Mouse (Mus musculus) B cell, adult 2 months (primary cell): Measurements from ENCODE around the gene Ankmy1.

Experiments used
- DNase-seq, 2 experiments: peaks; one replicate each; pipeline ENCODE4 v3.0.0; 2022

The Ankmy1 gene

DNA sequence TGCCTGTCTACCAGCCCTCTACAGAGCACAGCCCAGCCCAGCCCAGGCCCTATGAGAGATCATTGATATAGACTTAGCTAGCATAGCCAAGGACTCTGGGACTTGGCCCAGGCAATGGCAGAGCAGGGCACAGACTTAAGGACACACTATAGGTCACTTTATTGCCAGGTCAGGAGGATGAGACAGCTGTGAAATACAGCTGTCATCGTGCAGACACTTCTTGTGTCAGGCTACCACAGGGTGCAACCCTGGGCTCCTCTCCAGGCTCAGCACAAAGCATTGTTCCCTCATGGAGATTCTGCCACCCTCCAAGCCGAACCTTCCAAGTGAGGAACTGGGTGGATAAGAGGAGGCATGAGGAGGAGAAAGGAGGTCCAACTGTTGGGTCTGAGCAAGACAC, 32.7 kb downstream of the Ankmy1 start:
- no peak for DNase-seq

DNA sequence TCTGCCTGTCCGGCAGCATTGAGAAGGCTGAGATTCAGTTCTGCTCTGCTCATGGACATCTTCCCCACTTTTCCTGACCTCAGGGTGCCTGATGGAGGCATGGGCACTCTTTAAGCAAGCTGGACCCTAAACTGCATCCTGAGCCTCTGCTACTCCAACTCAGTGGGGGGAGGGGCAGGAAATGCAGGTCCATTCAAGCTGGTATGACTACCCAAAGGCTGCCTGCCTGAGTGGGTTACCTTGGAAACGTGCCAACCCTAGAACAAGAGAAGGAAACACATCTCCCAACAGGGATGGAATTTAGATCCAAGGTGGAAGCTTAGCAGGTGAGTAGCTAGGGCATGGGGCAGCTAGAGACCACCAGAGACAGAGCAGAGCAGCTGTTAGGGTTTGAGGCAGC, 36.5 kb downstream of the Ankmy1 start:
- DNase-seq, result no peak

DNA sequence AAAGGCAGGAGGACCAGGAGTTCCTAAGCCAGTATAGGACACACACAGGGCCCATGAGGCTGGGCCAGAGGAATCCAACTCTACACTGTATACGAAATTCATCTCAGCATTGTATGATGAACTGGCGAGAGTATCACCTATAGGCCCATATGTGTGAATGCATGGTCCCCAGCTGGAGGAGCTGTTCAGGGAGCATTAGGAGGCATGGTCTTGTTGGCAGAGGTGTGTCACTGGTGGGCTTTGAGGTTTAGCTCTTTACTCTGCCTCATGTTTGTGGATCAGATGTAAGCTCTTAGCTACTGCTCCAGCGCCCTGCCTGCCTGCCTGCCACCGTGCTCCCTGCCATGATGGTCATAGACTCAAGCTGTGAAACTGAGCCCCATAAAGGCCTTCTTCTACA, 39.4 kb downstream of the Ankmy1 start:
- no peak for DNase-seq

DNA sequence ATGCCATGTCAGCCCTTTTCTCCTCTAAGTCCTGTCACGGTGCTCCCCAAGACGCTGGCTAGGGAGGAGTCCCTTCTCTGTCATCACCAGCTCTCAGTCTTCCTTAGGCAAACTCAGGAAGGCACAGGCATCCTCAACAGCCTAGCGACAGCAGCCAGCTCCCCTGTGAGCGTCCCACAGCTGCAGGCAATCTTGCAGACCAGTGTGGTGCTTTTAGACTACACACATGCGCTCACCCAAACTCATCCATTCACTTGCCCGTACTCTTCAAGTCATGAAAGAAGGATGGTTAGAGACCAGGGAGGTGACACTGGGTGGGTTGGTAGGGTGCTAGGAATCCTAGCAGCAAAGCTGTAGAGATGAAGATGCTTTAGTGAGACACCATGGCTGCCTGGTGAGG, 41.2 kb downstream of the Ankmy1 start:
- DNase-seq, result no peak

DNA sequence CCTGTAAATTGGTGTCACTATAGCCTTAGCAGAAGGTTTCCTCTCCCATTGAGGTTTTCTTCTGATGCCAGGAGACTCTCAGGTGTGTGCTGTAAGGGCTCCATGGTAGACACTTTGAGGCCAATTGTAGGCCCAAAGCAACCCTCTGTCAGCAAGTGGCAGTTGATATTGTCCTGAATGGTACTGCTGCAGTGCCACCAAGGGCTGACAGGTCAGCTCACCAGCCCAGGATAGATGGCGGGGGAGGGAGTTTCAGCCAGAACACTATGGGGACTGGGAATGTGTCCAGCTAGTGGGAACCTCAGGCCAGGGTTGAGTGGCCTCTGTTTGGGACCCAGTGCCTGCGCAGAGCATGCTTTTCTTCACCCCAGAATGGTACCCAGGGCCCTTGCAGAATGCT, 50.3 kb downstream of the Ankmy1 start:
- DNase-seq, result no peak

DNA sequence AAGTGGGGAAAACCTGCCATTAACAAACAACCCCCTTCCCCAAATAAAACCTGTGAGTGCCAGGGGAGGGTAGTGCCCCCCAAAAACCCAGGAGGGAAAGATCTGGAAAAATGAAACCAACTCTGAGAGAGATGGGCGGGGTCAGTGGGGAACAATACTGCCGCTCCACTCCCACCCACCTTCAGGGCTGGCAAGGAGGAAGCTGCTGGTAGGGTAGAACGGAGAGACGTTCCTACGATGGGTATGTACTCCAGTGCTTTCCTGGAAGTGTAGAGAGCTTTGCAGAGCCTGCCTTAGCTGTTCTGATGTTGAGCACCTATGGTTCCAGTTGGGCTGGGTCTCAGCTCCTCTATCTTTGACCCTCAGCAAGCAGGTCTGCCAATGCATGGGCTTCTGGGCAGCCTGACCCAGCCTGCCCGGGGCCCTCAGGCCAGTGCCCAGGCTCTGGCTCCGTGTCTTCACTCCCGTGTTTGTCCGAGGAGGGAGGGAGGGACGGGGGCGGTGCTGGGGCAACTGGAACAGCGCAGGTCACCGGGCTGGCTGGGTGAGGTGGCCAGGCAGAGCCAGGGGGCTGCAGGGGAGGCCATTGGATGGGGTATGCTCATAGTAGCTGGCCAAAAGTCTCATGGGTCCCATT, 52.6 kb downstream of the Ankmy1 start:
- no peak for DNase-seq

DNA sequence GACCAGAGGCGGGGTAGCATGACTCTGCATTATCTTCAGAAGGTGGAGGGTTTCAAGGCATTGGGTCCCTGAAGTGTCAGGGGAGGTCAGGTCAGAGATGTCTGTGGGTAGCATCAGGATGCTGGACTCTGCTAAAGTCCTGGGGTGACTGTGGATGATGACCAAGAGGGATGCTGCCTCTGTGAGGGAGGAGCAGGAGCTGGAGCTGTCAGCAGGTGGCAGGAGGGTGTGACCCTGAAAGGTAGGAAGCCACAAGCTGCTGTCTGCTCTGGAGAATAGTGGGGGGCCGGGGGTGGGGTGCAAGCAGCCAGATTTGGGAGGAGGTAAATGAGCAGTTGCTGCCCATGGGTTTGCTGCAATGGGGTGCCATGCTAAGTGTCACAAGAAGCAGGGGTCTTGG, 53.2 kb downstream of the Ankmy1 start:
- no peak for DNase-seq

DNA sequence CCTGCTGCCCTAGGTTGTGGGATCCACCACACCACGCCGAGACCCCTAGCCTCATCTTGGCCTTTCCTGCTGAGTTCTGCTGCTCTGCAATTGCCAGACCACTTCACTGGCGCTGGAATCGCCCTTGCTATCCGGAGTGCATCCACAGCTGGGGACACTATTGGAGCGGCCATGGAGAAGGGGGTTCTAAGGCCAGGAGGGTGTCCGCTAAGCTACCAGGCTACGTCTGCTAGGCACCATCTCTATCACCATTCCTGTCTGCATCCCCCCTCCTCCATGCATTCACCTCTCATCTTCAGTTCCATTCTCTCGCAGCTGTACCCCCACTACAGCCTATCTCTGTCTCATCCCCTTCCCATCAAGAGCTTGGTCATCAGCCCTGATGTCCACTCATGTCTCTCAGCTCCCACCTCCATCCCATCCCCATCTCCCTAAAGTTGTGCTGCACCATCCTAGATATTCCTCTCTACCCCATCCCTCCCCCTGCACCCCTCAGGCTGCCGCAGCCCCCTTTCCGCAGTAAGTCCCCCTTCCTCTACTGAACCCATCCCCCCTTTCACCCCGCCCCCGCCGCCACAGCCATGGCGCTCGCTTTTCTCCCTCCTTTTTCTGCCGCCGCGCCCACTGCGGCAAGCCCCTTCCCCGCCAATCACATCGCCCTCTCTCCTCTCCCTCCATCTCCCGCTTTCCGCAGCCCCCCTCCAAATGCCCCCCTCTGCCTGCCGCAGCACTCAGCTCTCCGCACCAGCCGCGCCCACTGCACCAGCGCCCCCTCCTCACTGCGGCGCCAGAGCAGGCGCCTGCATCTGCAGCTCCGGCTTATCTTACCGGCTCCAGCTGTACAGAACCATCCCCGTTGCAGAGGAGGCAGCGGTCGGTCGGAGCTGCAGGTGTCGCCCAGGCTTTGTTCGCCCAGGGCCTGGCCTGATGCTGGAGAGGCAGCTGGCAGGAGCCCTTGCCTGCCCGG, 54.5 kb downstream of the Ankmy1 start:
- DNase-seq, result no peak

DNA sequence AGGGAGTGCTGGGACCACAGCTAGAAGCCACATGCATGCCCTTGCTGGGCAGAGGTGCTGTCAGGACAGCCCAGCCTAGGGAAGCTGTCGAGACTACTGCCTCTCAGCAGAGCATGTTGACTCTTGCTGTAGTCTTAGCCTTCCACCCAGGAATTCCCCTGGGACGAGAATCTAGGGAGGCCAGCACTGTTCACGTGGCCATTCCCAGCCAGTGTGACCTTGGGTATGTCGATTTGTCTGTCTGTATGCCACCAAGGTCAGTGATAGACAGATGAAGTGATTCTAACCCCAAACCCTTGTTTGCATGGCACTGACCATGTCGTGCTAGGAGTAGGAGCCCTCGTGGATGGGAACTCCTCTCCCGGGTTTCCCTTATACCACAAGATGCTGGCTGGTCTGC, 56.8 kb downstream of the Ankmy1 start:
- no peak for DNase-seq

DNA sequence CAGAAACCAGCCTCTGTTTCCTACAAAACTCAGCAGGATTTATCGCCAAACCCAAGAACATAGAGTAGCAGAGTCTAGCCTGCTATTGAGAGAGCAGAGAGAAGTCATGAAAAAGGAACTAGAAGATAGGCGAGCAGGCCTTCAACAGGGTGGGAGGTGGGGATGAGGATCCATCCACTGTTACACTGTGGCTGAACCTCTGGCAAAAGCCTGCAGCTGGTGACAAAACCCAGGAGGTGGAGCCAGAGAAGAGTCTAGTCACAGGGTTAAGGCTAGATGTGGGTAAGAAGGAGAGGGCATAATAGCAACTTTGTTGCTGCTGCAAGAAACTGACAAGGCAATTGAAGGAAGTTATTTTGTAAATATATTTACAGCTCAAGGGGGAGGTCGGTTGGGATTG, 61.3 kb downstream of the Ankmy1 start:
- no peak for DNase-seq

DNA sequence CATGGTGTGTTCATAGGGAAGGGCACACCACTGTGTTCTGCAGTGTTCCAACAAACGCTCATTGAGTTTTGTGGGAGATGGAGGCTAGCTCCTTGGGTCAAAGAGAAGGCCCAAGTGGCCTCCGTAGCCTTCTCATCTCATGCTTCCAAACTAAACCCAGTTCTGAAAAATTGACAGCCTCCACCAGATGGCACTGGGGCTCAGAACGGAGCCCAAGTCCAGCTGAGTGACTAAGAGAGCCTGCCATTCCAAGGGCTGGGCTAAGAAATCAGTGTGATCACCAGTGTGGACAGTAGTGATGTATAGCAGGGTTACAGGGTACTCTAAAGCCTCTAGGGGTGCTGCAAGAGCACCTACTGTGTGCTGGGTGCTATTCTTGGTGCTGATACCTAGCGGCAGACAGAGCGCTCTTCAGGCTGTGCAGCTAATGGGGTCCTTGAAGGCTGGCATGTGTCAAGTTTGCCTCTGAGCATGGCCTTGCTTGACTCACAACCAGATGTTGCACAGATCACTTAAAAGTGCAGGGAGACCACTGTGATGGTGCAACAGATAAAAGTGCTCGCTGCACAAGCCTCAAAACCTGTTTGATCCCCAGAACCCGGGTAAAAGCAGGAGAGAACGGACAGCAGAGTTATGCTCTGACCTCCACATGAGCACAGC, 62.3 kb downstream of the Ankmy1 start:
- no peak for DNase-seq

DNA sequence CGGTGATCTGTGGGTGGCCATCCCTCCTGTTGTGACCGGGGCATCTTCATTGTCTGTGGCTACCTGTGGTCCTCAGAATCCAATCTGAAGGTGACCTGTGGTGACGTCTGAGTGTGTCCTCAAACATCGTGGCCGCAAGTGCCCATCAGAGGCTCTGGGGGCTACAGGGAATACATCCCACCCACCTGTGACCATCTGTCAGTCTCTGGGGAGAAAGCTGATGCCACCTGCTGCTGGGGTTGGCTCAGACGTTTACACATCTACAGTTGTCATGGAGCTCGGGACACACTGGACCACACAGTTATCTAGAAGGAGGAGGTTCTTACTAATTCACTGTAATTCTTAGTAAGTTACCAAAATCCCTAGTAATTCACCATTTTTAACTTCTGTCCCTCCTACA, 63.5 kb downstream of the Ankmy1 start:
- DNase-seq, result no peak

DNA sequence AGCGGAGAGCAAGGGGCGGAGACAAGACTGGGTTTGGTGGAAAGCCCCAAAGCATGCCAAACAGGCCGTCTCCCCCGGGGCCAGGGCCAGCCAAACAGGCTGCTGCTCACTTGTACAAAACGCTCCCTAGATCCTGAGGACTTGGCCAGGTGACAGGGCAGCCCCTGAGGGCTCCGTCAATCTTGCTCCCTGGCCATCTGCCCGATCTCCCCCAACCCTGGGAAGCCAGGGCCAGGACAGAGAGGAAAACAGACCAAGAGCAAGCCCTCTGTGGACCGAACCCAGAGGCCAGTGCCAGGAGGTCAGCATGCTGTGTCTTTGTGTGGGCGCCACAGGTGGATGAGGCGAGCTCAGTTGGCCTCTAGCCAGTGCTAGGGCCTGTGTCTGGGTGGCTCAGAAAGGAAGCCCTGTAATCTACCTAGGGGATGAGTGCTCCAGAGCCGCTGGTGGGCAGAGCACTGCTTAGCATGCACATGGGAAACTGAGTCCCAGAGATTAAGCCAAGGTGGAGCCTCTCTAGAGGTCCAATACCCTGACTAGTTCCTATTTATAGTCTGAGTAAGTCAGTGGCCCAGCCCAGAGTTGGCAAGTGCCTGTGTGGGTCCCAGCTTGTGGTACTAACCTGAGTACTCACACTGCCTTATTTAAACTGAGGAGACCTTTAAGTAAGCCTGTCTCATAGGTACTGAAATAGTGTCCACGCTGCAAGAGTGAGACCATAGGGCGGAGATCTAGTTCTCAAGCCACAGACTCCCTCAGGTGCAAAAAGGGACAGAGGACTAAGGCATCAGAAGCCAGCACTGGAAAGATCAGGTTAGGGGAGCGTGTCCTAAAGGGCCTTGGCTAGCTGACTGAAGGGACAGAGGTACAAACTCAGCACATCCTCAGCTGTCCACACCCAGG, 64.5 kb downstream of the Ankmy1 start:
- no peak for DNase-seq

DNA sequence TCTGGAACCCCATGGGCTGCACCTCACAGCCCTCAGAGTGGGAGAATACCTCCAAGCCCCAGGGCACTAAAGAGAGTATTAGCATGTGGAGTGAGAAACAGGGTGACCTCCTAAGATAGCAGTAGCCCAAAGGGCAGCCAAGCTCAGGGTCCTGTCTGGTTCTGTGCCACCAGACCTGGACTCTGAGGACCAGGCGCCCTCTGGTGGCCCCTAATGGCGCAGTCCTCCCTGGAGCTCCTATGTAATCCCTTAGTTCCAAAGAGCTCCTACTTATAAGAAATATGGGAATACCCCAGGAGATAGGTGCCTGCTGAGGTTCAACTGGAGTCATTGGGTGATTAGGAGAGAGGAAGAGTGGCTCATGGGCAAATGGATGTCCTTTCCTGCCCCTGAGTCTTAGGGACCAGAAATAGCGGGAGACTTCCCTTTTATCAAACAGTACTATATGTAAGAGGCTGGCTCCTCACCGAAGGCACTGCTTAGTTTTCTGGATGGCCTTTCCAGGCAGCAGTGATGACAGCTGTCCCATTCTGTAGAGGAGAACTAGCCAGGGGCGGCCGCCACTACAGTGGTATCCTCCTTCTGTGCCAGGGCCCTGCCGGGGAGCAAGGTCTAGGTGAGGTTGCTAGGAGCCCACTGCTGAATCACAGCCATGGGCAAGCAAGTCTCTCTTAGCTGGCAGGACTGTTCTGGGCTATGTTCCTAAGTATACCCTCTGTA, 68.6 kb downstream of the Ankmy1 start:
- DNase-seq, result peak; percentile 34 to 38

DNA sequence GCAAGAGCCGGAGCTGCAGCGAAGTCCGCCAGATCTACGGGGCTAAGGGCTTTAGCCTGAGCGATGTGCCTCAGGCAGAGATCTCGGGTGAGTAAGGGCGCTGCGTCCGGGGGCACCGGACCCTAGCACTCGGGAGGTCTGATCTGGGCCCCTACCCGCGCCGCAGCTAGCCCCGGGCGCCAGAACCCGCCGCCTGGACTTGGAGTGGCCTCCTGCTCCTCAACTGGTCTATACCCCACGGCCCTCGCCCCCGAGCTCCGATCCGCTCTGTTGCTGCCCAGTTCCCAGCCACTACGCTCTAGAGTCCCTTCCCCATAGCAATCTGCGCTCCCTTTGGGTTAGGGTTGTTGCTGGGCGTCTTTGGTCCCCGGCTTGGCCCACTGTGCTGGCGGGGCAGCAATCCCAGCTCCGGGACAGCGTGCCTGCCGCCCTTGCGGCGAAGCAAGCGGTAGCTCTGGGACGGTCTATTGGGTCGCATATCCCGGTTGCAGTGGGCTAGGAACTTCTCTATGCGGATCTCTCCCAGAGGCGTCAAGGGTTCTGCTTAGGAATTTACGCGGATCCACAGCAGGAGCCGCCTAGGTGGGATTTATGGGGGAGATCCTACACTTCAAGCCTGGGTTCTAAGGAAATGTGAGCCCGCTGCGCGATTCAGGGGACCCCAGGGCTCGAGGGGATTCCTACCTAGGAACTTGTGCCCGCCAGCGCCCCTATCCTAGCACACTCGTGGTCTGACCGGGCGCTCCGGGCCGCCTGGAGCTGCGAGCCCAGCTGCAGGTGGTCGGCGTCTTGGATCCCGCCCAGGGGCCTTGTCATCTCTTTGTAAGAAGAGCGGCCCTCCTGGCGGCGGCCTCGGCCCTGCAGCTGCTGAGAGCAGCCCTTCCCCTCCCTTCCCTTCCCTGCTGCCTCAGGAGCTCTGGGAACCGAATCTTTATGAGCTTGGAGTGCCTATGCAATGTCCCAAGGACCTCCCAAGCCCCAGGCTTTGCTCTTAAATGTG, 70.4 kb downstream of the Ankmy1 start:
- no peak for DNase-seq

DNA sequence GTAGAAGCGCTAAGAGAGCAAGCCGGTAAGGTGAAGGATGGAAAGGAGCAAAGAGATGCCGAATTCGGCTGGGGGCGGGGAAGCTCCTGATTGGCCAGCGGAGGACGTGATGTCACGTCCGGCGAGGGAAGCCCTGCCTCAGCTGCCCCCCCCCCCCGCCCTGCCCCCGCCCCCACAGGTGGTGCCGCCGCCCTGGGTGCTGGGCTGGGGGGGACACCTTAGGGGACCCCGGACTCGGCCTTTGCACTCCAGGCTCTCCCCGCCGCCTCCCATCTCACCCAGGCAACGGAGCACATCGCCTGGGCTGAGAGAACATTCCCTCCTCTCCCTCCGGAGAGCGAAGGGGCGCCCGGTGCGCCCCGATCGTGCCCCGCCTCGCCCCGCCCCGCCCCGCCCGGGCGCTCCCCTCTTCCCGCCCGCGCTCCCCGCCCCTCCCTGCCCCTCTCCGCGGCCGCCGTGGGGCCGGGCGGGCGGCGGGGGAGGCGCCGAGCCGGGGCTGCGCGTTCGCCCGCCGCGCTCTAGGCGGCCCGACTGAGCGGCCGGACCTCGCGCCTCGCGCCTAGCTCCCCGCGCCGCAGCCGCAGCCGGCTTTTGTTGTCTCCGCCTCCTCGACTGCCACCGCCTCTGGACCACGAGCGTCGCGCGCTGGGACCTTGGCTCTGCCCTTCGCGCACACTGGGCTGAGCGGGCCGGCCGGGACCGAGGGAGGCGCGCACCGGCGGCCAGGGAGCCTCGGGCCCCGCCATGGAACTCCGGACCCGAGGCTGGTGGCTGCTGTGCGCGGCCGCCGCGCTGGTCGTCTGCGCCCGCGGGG, 71.3 kb downstream of the Ankmy1 start, which contains the start of gene Gpc1:
Gene Gpc1, plus strand, starts transcription at position 458 of the 814 bp plus-strand sequence.
- peak; percentile 19 to 21 for DNase-seq

DNA sequence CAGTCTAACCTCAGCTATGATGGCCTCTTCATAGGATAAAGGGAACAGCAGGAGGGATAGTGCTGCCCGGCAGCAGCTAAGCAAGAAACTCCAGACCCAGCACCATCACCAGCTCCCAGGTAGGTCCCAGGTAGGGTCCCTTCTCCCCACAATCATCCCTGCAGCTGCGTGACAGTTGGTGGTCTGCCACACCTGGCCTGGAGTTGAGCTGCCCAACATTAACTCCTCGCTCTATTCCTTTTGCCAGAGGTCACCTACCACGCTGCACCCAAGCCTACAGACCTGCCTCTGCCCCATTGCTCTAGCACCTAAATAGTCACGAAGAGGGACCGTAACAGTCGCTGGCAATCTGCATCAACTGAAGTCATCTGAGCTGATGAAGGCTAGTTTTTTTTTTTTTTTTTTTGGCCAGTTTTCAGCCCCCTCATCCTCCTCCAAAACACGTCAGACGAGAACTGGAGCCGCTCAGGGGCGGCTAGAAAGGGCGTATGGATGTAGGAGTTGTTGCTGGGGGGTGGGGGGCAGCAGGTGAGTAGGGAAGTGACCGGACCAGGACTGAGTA, 72.0 kb downstream of the Ankmy1 start:
- DNase-seq, result no peak

DNA sequence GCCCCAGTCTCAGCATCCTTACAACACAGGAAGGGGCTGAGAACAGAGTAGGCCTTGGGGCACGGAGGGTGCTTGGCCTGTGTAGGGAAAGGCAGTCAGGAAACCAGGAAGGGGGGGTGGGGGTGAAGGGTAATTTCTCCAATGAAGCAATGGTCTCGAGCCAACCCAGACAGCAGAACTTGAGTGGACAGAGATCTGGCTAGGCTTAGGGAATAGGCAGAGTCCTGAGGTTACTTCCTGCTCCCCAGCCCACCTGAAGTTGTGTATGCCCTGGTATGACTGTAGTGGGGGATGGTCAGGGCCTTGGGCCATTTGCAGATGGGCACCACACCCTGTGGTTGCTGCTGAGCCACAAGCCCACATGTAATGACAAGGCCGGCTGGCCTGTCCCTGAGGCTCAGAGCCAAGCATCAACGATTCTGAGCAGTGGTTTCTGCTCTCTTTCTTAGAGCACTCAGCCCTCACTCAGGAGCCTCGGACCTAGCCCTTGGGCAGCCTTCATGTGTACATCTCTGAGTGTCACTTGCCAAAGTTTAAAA, 86.9 kb downstream of the Ankmy1 start:
- no peak for DNase-seq

DNA sequence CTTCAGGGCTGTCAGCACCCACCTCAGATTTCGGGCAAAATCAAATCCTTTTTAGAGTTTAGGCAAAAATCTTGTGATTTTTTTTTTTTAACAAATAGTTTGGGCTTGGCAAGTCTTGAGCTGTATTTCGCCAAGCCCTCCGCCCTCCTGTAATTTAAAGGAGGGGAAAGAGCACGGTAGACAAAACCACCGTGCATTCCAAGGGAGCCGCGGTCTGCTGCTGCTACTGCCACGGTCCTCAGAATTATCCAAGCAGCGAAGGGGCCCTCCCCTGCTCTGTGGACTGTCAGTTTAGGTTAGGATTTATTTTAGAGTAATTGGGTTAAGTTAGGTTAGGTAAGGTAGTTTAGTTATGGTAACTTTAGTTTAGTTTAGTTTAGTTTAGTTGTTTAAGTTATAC, 87.6 kb downstream of the Ankmy1 start:
- no peak for DNase-seq
